Mouse (Mus musculus): ENCODE data around the gene Gm525. TPM values are rescaled to one million over a fixed set of nuclear protein-coding genes. Genes with fewer than 3 reads are reported as not detected.
"Not testable (repeated sequence)": the region's sequence is repeated elsewhere in the genome, so short reads cannot be mapped to it uniquely, and the experiment has no call there.

Gm525 gene
- not detected for total RNA-seq (2021)
- long read RNA-seq, experiment 1 = 0 reads
- long read RNA-seq, experiment 2, partial matches to known transcripts = 0 of 1 reads
- long read RNA-seq, experiment 2, other reads (novel, unspliced or antisense) = 0 of 1 reads

DNA sequence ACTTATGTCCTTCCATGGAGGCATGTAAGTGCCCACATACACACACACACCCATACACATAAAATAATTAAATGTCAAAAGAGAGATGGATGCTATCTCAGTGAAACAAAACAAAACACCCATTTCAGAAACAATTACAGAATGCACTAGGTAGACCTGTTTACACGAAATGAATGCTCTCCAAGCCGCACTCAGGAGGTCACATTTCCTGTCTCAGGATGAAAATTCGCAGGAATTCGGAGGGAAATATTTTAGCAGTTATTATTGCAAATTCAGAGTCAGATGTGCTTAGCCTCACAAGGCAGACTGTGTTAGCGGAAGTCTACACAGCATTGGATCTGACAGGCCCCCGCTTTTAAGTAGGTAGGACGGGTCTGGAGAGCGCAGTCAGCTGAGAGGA is at the start of gene Gm525:
Gene Gm525, plus strand, starts transcription at position 301 of the 400 bp plus-strand sequence.
- intact Hi-C loops (cut with DNase I) = no loop called here

DNA sequence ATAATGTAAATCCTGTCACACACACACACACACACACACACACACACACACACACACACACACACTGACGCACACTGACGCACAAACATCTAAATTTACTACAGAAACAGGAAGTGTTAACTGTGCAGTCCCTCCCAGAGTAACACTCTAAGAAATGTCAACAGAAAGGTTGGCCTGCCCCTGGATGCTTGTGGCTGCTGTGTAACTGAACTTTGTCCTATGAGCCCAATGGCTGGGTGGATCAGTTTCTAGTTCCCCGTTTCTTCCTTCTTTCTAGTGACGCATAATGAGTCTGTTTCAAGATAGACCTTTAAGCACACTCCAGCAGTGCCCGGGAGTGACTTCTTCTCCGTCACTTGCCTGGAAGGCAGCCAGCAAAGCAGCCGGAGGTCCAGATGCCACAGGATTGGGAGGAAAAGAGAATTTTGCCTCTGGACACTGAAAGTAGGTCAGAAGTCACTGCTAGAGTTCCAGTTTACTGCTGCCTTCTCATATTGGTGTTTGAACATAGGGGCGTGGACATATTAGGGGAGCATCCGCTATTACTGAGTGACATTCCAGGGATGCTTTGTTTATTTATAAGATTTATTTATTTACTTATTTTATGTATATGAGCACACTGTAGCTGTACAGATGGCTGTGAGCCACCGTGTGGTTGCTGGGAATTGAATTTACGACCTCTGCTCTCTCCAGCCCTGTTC is 49.3 kb upstream of the Gm525 start:
- intact Hi-C loops (cut with DNase I) = no loop called here
- DNase-seq = peak; percentile 53 to 59

More for the DNA sequence above, at the start of gene Gm525:
- DNase-seq = no peak

DNA sequence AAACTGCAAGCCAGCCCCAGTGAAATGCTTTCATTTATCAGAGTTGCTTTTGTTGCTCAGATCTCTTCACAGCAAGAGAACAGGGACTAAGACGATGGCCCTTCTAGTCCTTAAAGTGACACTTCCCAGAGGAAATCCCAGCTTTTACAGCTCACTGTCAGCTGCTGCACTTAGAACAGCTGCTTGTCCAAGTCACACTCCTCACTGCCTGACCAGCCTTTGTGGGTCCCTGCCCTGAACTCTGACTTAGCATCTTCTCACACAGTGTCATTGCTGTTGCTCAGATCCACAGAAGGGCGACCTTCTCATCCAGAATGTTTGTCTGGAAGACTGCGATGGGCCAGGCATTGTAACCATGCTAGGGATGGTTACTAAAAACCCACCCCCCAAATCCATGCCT is 48.0 kb upstream of the Gm525 start:
- intact Hi-C loops (cut with DNase I) = no loop called here
- no peak for DNase-seq

DNA sequence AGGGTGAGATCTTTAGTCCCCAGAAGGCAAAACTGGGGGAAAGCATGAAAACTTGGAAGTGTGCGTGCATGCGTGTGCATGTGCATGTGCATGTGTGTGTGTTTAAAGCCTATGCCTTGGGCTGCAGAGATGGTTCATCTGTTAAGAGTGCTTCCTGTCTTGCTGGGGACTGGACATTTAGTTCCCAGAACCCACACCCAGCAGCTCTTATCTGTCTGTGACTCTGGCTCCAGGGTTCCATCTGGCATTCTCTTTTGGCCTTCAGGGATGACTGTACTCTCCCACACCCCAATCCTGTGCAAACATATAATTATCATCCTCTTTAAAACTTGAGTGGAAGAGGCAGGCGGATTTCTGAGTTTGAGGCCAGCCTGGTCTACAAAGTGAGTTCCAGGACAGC is 47.5 kb upstream of the Gm525 start:
- DNase-seq = no peak
- intact Hi-C loops (cut with DNase I) = no loop called here

DNA sequence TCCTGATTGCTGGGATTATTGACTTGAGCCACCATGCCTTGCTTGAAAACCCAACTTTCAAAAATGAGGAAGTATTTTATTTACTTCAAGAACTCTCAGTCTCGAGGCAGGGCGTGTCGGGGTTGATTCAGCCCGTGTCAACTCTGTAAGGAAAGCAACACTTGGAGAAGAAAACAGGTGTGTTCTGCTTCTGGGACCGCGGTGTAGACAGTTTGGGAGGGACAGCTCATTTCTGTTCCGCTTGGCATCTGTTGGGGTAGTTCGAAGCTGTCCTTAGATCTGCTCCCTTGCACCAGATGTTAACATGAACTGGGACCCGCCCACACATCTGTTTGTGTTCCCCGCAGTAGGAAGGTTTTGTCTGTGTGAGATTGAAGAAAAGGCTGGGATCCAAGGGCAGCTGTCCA is 45.7 kb upstream of the Gm525 start:
- no peak for DNase-seq
- intact Hi-C loops (cut with DNase I) = no loop called here

DNA sequence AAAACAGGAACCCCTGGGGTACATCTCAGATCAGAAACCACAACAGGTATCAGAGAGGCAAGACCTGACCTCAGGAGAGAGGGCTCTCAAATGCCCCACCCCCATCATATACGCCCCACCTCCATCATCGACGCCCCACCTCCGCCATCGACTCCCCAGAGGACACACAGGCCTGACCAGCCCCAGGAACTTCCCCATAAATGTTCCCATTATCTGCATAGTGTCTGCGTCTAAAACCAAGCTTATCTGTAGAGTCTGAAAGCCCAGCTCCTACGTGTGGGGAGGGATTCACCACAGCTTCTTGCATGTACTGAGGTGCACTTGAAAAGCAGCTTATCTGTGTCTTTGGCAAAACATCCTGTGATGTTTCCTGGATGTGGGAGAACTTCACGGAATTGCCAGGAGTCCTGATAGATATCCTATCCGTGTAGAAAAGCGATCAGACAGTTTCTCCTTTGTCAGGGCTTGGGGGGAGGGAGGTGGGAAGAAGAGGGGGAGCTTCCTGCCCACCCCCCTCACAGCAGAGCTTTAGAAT is 44.7 kb upstream of the Gm525 start:
- no peak for DNase-seq

DNA sequence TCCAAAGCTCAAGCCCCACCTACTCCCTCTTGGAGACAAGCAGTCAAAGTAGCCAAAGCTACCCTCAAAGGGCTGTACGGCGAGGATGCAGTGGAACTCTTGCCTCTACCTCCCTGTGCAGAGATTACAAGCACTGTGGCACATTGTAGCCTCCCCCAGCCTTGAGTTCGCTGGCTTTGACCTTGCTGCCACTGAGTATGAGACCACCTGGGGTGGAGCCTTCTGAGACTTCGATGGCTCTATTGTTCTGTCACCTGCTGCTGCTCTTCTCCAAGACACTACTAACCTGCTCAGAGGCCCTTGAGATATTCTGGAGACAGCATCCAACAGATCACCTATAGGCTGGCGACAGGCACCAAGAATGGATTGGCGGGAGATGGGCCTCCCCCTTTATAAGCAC is 43.1 kb upstream of the Gm525 start:
- intact Hi-C loops (cut with DNase I) = no loop called here
- DNase-seq = no peak

More for the DNA sequence above, 44.7 kb upstream of the Gm525 start:
- intact Hi-C loops (cut with DNase I) = no loop called here

DNA sequence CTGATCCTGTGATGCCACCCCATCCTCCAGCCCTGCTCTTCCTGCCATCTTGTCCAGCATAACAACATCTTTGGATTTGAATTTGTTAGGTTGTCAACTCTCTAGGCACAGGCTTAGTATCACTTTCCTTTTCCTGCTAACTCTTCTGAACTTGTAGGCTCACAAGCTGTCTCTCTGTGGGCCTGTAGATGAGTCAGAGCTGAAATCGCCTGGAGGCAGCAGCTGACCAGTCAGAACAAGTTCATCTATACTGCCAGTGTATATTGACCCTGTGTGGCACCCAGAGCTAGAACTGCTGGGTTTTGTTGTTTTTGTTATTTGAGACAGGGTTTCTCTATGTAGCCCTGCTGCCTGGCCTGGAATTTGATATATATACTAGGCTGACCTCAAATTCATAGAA is 42.5 kb upstream of the Gm525 start:
- no peak for DNase-seq

DNA sequence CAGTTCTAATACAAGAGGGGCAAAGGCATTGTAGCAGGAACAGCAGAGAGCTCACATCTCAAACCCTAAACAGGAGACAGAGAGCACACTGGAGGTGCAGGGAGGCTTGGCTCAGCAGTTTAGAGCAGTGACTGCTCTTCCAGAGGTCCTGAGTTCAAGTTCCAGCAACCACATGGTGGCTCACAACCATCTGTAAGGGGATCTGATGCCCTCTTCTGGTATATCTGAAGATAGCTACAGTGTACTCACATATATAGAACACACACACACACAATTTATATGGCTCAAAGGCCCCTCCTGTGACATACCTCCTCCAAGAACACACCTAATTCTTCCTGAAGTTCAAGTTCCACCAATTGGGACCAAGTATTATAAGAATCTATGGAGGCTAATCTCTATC is 39.0 kb upstream of the Gm525 start:
- DNase-seq = no peak

More for the DNA sequence above, 42.5 kb upstream of the Gm525 start:
- intact Hi-C loops (cut with DNase I) = no loop called here

DNA sequence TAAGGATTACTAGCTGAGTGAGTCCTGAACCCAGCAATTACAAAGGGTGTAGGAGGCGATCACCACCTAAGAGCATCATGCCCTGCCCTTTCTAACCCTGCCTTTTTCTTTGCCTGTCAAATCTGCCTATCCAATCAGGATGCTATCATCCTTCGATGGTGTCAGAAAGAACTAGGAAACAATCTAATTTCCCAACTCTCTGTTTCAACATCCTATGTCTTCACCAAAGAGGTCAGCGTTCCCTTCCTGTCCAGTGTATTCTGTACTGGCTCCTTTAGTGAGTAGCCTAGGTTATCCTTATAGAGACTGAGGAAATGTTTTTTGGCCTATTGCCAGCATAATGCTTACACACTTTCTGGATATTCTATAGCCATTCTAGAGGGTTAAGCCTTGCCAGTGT is 38.1 kb upstream of the Gm525 start:
- DNase-seq = no peak
- intact Hi-C loops (cut with DNase I) = no loop called here

More for the DNA sequence above, 39.0 kb upstream of the Gm525 start:
- intact Hi-C loops (cut with DNase I) = no loop called here

DNA sequence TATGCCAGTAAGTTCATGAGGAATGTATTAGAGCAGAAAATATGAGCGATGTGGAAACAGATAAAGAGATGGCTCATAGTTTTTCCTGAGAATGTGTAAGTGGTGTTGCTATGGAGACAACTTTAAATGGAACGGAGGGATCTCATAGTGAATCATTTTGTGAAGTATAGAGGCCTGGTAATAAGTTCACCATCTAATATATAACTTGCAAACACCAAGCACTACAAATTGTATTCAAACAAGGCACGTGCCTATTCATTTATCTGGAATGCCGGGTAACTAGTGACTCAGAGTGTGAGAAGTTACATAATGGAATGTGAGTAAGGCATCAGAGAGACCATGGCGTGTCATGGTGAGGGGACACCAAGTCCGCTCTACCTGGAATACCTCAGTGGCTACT is 35.1 kb upstream of the Gm525 start:
- intact Hi-C loops (cut with DNase I) = loop anchor here (2.0 kb wide), 1 partner anchor 46 kb away; no protein-coding TSS in a partner anchor
- DNase-seq = no peak

DNA sequence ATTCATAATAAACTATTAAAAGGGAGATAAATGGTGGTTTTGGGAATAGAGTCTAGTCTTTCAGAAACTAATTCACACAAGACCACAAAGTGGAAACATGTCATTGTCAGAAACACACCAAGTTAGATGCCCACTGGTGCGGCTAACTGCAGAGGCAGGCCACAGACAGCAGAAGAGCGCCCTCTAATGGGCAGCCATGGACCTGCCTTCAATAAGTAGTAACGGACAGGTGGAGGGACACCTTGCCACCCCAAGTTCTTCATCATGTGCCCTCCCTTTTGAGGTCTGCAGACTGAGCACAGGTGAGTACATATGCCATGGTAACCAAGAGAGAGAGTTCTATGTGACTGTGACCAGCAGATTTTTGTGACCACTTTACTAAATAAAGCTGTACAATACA is 34.3 kb upstream of the Gm525 start:
- intact Hi-C loops (cut with DNase I) = loop anchor here (2.0 kb wide), 1 partner anchor 47 kb away; no protein-coding TSS in a partner anchor
- peak in 1 of 2 experiments; percentile 32 for DNase-seq

DNA sequence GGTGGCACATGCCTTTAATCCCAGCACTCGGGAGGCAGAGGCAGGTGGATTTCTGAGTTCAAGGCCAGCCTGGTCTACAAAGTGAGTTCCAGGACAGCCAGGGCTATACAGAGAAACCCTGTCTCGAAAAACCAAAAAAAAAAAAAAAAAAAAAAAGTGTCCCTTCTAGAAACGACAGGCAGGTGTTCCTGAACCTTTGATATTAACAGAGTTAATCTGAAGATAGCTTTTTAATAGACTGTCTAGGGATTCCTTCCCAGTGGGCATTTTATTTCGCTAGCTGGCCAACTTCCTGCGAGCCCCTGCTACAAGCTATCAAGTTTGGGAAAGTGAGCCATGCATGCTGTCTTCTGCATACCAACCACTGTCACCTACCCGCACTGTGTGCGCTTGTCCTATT is 32.6 kb upstream of the Gm525 start:
- DNase-seq; intact Hi-C loops (cut with DNase I): not testable (repeated sequence)

DNA sequence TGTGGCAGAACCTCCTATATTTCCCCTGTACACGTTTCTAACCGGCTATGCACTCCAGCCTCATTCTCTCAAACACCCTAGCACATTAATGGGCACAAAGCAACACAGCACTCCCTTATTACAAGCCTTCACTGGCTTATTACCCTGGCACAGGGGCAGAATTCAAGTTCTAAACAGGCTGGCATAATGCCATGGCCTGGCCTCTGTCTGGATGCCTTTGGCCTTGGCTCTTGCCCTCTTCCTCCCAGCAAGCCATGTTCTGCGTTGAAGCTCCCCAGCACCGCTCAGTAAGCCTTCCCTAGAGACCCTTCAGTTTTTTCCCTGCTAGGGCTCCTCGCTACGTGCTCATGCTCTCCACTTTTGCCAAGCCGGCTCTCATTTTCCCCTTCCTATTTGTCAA is 30.6 kb upstream of the Gm525 start:
- intact Hi-C loops (cut with DNase I) = no loop called here
- no peak for DNase-seq

DNA sequence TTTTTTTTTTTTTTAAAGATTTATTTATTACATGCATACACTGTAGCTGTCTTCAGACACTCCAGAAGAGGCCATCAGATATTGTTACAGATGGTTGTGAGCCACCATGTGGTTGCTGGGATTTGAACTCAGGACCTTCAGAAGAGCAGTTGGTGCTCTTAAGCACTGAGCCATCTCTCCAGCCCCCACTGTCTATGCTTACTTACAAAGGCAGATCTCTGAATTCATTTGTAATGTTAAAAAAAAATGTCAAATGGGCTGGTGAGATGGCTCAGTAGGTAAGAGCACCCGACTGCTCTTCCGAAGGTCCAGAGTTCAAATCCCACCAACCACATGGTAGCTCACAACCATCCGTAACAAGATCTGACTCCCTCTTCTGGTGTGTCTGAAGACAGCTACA is 28.1 kb upstream of the Gm525 start:
- DNase-seq; intact Hi-C loops (cut with DNase I): not testable (repeated sequence)

DNA sequence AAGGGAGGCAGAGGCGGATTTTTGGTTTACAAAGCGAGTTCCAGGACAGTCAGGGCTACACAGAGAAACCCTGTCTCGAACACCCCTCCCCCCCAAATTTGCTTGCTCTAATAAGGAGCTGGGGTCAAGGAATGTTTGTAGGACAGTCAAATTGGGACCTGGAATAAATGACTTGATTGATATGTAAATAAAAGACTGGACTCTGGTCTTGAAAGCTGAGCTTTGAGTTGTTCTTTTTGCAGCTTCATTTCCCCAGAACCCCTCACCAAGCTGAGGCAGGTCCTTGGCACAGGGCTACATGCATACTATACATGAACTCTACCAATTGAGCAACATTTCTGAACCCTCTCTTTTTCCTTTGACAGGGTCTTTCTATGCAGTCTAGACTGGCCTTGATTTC is 27.6 kb upstream of the Gm525 start:
- intact Hi-C loops (cut with DNase I) = no loop called here
- DNase-seq = no peak

DNA sequence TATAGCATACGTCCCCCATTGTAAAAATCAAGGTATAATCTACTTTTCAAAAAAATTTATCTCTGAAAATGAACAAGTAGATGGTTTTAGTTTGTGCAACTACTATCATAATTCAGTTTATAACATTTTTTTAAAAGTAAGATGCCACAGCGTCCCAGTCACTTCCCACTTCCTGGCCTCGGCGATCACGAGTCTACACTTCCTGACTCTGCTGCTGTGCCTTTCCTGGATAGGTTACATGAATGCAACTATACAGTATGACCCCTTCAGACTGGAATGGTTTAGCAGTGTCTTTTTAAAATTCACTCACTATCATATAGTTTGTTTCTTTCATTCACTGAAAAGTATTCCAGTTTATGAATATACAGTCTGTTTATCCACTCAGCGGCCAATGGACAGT is 21.9 kb upstream of the Gm525 start:
- no peak for DNase-seq
- intact Hi-C loops (cut with DNase I) = no loop called here

DNA sequence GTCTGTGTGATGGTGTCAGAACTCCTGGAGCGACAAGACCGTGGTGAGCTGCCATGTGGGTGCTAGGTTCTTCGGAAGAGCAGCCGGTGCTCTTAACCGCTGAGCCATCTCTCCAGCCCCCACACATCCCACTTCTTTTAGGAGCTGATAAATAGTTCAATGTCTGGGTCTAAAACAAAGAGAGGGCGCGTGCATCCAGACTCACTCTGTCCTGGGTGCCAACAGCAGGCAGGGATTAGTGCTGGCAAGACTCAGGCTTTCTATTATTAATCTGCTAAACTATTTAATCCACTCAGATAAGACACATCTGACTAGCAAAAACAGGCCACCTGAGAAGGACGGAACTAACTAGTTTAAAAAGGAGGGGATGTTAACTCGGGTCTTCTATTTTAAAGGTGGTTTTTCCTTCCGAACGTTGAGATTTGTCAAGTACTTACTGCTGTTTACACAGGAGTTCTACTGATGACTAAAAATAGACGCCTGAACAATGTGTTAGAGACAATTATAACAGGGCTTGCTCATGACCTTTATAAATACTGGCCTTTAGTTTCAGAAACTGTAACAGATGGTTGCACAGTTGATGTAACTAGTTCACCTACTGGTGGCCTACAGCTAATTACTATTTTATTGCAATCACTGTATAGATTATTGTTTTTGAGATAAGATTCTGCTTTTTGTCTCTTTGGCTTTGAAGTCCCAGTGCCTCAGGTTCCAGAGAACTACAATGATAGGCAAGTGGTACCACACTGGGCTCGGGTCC is 17.5 kb upstream of the Gm525 start:
- intact Hi-C loops (cut with DNase I) = no loop called here
- DNase-seq = no peak

DNA sequence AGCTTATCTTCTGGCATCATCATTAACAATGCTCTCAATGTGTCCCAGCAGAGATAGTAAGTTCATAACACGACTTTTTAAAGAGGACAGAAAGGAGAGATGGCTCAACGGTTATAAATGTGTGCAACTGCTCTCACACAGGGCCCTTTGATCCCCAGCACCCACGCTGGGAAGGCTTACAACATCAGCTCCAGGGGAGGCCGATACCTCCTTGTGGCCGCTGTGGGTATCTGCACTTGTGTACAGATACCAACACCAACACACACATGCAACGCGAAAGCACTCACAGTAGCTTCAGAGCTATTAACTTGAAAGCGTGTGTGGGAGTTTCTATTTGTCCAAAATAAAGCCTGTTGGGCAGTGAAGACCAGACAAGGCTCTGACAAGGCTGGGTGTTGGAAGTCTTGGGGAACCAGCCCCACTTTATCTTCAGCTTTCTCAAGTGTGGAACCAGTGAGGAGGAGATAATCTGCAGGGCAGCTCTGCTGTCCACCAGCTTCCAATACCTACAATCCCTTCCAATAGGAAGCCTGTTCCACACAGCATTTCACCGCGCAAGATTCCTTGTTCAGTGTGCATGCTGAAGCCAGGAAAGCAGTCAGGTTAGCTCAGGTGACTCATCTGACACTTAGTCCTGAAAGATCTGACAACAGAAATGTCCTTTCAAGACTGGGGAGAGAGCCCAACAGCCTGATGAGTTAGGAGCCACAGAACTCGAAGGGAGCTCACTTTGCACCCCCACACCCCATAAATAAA is 14.9 kb upstream of the Gm525 start:
- intact Hi-C loops (cut with DNase I) = no loop called here

DNA sequence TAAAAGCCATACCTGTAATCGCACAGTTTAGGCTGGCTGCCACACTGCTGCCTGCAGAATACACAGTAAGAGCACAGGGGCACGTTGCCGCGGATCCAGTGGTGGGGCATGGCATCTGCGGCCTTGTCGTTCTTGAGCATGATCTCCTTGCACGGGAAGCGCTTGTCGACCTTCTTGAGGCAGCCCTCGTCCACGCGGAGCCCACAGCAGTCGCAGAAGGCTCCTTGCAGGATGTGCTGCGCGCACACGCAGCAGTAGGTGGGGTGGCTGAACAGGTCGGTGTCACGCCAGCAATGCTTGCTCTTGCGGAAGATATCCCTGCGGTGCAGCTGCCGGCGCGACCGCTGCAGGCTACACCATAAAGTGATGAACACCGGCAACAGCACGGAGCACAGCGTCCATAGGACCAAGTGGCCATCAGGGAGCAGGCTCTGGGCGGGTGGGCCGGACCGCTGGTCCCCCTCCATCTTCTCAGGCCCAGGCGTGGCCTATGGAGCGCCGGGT is 13.7 kb upstream of the Gm525 start:
- no peak for DNase-seq
- intact Hi-C loops (cut with DNase I) = no loop called here

More for the DNA sequence above, 14.9 kb upstream of the Gm525 start:
- no peak for DNase-seq

All from gastrocnemius, postnatal 36 days (tissue).